Mouse (Mus musculus) R1 (cell line): ENCODE results near the gene Khsrp.
A peak's percentile ranks its signal among the peaks of the same experiment; 100 is the strongest.

Source experiments
- DNase-seq: peaks from one replicate; pipeline ENCODE4 v3.0.0-alpha.2; 2018; ENCODE audit warnings: low read depth, low spot score

The Khsrp gene

DNA sequence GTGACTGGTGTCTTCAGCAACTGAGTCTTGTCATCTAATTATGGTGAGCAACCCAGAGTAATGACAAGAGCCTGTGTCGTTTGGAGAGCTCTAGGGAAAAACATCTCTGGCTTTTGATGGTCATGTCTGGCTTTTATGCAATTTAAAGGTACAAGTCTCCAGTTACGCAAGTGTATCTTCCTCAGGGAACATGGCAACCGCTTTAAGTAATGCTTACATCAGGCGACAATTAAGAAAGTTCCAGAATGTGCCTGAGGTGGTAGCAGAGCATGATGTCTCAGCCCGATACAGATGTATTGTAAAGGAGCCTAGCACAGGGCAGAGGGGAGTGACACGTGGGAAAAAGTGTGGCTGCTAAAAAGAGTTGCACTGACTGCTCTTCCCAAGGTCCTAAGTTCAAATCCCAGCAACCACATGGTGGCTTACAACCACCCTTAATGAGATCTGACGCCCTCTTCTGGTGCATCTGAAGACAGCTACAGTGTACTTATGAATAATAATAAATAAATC lies 42.3 kb downstream of the Khsrp start:
- no peak for DNase-seq

DNA sequence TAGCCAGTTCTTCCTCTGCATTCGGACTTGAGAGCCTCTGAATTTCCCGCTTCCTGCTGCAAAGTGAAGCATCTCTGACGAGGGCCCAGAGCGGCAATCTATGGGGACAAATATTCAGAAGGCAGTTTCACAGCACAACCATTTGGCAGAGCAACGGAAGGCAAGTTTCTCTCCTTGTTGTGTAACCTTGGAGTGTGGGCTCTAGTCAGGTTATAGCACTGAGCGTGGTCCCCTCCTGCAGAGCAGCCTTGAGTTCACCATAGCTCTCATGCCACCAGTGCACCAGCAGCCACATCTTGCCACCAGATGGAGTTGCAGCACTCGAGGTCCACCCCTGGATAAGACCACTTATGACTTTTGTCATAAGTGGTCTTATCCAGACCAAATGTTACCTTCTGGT lies 42.9 kb downstream of the Khsrp start:
- DNase-seq: no peak

DNA sequence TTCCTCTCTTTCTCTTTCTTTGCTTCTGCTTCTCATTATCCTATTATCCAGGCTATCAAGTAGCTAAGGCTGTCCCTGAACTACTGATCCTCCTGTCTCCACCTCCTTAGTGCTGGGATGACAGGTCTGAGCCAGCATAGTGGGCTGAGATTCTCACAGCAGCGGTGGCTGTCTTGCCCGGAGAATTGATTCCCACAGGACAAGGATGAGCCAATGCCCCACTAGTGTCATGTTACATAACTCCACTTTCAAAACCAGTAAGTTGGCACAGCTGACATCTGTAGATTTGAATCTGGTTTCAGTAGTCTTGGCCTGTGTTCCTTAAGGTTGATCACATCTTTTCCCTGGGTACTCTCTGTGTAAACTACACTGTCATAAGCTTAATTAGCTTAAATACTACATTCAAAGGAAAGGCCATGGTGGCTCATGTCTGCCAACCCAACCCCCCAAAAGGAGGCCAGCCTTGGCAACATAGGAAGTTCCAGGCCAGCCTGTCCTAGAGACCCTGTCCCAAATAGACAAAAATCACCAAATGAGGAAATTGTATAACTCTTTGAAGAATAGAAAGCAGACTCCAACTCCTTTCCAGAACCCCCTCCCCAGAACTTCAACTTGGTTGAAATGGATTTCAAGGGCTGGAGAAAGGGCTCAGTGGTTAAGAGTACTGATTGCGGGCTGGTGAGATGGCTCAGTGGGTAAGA lies 45.1 kb downstream of the Khsrp start:
- DNase-seq: no peak

DNA sequence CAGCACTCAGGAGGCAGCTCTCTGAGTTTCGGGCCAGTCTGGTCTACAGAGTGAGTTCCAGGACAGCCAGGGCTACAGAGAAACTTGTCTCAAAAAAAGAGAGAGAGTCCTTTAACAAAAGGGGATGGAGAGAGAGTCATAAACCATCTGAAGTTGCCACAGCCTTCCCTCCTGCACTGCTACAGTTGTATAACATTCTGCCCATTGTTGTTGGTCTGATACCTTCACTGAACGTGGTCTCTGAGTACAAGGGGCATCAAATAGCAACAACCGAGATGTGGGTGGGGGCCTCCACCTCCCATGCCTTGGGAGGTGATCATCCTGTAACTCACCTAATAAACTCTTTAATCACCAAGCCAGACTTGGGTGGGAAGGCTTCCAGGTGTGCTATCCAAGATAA lies 45.7 kb downstream of the Khsrp start:
- DNase-seq: no peak

DNA sequence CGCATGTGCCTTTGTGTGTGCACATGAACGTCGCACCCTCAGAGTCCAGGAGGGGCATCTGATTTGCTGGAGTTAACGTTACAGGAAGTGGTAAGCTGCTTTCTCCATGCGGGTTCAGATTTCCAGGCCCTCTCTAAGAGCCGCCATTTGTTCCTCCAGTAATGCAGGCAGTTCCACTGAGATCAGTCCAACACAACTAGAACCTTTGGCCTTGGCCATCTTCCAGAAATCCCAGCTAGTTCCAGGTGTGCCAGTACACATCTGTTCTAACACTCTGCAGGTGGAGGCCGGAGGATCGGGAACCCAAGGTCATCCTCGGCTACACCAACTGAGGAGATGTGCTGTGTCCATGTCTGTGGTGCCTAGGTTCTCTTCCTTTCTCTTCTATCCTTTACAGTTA lies 46.4 kb downstream of the Khsrp start:
- no peak for DNase-seq

DNA sequence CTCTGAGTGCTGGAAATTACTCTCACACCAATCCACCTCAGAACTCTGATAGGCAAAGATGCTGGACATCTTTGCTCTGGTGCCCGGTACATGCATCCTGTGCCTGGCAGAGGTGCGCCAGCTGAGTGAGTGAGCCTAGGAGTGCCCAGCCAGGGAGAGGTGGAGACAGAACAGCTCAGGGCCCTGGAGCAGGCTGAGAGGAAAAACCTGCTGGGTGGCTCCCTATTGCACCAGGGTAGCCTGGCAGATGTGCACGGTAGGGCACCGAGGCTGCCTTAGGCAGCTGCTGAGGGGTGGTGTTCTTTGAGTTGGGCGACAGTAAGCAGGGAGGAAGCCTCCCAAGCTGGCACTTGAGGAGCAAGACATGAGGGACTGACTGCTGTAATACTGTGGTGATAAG lies 49.3 kb downstream of the Khsrp start, which contains the start of gene Acer1:
Gene Acer1, minus strand, starts transcription at position 114 of the 400 bp plus-strand sequence.
- DNase-seq: no peak

DNA sequence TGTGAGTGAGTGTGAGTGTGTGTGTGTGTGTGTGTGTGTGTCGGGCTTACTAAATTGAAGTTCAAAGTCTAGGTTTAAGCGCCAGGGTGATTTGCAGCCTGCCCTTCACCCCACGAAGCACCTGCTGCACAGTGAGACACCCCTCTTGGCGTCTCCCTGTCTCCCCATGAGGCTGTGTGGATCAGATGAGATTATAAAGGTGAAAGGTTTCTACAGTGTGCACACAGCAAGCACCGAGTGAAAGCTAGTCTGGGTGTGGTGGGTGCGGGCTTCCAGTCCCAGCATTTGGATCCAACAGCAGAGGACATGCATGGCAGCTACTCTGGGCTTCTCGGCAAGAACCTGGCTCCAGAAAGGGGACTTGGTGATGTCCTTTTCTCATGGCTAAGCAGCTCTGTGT lies 50.3 kb downstream of the Khsrp start:
- DNase-seq: no peak

DNA sequence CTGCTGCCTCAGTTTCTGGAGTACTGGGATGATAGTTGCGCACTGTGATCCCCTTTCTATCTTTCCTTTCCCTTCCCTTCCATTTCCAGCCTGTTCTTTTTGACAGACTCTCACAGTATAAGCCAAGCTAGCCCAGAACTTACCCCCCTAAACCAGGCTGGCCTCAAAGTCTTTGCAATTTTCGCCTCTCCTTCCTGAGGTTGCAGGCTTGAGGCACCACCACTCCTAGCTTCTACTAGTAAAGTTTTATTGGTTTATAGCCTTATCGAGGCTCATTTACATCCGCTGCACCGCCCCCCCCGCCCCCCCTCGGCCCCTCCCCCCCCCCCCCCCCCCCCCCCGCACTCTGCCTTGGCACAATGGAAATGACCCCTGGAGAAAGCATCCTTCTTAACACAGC lies 51.8 kb downstream of the Khsrp start:
- DNase-seq: no peak

DNA sequence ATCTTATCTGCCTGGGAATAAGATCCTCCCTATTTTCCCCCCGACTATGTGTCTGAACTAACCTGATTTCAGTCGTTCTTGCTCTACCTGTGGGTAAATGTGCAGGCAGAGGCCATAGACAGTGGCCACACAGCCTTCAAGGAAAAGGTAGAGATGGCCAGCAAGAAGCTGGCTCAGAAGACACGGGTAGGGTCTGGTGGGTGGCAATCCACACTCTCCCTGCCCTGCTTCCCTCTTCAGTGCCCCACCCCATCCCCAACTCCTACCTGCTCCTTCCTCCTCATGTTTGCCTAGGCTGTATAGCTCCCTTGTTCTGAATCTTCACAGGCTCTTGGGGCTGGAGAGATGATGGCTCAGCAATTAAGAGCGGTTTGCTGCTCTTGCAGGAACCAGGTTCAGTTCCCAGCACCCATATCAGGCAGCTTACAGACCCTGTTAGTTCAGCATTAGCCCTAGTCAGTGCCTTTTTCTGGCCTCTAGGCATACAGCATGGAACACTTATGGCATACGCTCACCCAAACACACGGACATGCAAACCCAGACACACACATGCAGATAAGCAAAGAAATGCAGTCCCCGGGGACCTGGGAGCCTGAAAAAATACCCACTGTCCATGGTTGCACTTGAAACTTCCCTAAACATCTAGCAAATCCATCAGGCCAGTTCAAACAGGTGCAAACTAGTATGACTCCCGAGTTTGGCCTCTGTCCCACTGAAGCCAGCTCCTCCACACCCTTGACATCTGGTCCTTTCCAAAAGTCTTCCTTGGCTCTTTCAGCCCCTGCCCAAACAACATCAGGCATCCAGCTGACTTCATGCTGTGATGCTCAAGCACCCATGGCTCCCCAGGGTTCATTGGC lies 54.6 kb downstream of the Khsrp start:
- DNase-seq: no peak

DNA sequence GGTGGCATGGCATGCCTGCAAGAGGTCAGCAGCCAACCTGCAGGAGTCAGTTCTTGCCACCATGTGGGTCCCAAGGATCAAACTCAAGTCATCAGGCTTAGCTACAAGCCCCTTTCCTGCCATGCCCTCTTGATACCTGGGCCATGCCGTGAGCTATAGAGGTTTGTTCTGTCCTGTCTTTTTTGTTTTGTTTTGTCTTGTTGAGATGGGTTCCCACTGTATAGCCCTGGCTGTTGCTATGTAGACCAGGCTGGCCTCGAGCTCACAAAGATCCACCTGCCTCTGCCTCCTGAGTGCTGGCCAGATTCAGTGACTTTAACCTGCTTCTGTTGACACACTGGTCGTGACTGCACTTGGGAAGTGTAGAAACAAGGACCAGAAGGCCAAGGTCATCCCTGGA lies 55.9 kb downstream of the Khsrp start:
- no peak for DNase-seq

DNA sequence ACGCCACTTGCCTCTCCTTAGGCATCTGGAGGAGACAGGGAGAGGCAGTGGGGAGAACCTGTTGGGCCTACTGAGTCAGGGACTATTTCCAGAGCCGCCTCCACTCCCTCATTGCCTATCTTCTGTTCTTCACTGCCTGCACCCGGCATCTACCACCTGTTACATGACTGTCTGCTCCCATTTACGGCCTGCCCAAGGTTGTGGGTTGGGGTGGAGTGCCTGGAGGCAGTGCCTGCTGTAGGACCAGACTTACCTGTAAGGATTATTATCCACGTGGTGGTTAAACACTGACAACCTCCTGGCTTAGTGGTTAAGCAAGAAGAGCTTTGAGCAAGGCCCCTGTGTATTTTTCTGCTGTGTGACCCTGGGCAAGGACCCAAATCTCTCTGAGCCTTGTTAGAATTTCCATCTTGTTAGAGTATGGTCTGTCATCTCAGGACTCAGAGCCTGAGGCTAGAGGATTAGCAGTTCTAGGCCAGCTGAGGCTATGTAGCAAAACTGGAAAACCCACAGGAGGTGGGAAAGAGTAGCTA lies 56.5 kb downstream of the Khsrp start:
- DNase-seq: no peak

DNA sequence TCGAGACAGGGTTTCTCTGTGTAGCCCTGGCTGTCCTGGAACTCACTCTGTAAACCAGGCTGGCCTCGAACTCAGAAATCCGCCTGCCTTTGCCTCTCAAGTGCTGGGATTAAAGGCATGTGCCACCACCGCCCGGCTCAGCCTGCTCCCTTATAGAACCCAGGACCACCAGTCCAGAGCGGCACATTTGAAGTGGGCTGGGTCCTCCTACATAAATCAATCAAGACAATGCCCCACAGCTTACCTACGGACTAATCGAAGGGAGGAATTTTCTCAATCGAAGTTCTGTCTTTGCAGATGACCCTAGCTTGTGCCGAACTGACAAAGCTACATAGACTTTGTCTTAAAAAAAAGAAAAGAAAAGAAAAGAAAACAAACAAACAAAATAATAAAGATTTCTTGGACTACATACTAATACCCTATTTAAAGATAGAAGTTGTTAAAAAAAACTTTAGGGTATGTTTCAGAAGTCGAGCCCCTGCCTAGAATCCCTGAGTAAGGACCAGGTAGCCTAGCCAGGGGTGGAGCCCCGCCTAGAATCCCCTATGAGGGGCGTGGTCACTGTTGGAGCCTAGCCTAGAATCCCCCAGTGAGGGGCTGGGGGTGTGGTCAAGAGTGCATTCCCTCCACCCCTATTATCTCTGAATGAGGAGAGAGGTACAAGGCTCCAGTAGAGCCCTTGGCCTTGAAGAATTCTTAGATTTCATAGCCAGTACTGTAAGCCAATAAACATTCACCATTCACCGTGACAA lies 57.2 kb downstream of the Khsrp start:
- DNase-seq: peak; percentile 92
